Mouse (Mus musculus) brain, embryonic 18.5 days (tissue): ENCODE measurements around the gene Vps16.

Source experiments
- DNase-seq: peaks from one replicate; pipeline ENCODE4 v3.0.0-alpha.2; 2012; ENCODE audit warnings: low read depth, low spot score

Vps16 gene

DNA sequence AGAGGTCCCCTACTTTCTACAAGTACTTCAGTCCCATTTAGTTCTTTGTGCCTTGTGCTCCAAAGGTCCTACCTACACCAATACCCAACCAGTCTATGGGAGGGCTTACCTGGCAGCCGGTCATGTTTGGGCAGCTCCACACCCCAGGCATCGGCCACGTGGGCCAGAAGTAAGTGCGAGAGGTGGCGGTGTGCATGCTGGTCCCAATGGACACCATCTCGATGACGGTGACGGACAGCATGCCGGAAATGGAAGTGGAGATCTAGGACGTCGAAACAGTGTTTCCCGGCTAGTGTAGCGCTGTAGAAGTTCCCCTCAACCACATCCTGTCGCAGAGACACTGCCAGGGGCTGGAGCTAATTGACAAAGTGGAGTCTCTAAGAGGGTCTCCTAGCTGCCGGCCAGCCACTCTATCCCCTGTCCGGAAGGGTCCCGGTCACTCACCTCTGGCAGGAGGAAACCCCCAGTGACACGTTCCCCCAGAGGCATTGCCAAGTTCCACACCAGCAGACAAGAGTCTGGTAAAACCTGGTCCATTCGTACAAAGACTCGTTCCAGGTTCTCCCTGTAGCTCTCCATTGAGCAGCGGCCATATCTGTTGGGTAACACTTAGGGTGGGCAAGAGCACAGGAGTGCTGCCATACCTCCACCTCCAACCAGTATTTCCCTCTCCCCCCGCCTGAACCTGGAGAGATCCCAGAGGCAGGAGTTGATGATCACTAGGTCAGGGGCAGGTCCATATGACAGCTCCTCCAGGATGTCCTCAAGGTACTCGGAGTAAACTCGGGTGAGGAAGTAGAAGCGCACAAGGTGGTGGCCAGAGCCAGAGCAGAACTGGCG lies 2.1 kb upstream of the Vps16 start:
- no peak for DNase-seq

DNA sequence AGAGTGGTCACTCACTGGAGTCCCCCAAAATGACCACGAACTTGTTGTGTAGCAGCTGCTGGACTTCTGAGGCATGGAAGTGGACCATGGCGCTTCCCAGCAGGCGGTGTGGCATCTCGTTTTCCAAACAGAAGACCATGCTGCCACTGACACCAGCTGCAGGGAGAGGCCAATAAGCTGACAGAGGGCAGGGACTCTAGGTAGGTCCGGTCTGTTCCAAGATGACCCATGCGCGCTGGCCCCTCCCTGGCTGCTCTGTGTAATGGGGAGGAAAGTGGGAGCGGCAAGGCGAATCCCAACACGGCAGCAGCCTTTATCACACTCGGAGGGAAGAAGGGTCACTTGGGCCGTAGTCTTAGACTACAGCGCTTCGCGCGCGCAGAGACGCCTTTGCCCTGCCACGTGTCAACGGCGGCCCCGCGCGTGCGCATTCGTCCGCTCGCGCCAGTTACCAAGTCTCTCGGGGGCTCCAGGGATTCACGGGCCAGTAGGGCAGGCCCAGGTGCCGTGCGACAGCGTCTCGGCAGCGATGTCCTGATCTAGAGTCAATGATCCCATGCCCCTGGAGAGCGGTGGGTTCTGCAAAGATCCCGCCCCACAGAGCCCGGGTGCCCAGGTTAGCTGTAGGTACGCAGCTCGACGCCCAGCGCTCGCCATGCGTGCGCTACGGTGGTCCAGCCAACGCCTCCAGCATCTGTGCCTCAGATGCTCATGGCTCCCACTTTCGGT lies 578 bp upstream of the Vps16 start:
- DNase-seq: peak; percentile 54

DNA sequence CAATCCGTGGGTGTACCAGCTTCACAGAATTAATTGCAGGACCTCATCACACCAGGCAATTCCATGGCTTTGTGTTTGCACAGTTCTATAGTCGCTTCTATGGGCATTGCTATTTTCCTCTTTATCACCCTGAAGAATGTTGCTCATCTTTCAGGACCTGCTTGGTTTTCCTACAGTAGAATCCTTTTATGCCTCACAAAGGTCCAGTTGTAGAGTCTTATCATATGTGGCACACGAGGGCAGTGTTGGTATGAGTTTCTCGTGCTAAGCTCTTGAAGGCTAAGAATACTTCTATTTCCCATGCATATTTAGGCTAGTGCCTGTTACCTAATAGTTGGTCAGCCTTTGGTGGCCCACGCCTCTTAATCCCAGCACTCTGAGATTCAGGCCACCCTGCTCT lies 973 bp downstream of the Vps16 start:
- DNase-seq: no peak

DNA sequence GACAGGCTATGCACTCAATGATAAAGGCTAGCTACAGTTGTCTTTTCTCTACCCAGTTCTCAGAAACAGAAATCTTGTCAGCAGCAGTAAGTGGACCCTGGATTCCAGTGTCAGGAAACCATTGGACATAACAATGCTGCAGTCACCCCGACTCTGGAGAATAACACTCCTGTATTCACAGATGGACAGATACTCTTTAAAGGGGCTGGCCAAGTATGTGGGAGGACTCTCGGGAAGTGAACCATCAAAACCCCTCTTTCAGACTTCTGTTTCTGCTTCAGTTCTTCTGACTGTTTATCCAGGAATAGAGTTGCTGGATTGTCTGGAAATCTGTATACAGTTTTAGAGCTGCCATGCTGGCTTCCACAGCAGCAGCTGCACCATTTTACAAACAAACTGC lies 5.7 kb downstream of the Vps16 start:
- no peak for DNase-seq

DNA sequence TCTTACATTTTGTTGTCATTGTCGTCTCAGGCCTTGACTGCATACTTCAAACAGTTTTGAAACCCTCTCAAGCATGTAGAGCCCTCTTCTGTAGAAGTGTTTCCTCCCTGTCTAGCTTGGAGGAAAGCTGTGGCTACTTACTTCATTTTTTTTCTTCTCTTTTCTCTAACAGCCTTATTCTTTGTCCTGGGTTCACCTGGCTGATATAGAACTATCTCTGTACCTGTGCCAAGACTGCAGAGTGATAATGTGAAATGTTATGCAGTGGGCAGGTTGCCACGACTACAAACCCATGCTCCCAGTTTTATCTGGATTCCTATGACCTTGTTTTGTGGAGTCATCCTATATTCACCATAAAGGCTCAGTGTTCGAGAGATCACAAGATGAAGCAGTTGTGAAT lies 6.3 kb downstream of the Vps16 start:
- DNase-seq: no peak

DNA sequence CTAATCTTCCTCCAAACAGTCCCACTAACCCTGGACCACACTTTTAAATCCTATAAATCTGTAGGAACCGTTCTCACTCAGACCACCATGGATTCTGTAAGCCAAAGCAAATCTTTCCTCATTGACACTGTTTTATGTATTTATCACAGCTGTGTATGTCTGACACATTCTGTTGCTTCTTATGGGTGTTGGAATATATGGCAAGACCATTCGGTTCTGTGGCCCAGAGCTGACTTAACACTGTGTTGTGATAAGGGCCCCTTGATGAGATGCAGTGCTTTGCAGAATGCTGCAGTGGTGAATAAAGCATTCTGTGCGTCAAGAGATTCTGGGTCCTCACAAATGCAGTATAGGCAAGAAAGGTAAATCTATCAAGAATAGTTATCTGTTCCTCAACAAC lies 8.0 kb downstream of the Vps16 start:
- DNase-seq: no peak

DNA sequence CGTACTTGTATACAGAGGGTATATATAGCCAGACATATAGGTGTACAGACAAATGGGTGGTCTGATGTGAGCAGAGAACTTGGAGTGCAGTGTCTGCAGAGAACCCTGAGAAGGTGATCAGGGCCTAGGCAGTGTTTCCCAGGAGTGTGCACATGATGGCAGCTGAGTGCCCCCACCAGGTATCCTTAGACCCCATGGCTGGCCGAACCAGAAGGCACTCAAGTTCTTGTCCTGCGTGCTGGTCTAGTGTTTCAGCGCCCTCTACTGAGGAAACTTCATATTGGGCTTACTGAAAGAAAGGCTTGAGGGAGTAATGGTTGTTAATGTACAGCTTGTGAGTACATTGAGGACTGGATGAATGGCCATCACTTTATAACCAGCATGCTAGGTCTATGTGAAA lies 9.0 kb downstream of the Vps16 start:
- no peak for DNase-seq

- DNase-seq: no peak
Observed at GRCm38 (mm10) chr2:130436769-130437168, 12.6 kb downstream of the Vps16 start.

GRCm38 (mm10) chr2:130438861-130439260 lies 14.7 kb downstream of the Vps16 start:
- no peak for DNase-seq

DNA sequence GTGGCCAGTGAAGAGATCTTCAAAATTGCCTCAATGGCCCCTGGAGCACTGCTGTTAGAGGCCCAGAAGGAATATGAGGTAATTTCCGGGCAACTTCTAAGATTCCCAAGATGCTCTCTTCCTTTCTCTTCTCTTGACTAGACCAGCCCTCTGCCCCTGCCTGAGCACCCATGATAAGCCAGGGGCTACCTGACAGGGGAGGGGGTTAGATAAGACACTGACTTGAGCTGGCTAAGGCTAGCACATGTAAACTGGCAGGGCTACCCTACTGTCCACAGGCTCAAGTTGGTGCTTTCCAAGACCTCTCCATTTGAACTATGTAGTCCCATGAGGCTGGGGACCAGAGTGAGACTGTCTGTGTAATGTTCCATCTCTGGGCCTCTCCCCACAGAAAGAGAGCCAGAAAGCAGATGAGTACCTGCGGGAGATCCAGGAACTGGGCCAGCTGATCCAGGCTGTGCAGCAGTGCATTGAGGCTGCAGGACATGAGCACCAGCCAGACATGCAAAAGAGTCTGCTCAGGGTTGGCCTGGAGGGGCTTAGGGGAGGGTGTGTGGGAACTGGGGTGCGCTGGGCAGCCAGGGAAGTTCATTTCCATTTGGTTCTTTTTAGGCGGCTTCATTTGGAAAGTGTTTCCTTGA lies 15.8 kb downstream of the Vps16 start:
- DNase-seq: no peak

DNA sequence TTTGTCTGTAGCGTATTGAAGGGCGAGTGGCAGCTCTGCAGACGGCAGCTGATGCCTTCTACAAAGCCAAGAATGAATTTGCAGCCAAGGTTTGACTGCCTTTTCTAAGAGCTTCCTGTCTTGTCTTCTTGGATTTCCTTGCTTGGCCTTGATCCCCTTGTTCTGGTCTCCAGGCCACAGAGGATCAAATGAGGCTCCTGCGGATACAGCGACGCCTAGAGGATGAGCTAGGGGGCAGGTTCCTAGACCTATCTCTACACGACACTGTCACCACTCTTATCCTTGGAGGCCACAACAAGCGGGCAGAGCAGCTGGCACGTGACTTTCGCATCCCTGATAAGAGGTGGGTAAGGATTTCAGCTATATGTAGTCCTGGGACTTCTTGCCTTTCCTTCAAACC lies 18.0 kb downstream of the Vps16 start:
- DNase-seq: no peak

GRCm38 (mm10) chr2:130448449-130448848 lies 24.3 kb downstream of the Vps16 start:
- no peak for DNase-seq

- DNase-seq: no peak
Observed at GRCm38 (mm10) chr2:130449021-130449793, 25.1 kb downstream of the Vps16 start.

DNA sequence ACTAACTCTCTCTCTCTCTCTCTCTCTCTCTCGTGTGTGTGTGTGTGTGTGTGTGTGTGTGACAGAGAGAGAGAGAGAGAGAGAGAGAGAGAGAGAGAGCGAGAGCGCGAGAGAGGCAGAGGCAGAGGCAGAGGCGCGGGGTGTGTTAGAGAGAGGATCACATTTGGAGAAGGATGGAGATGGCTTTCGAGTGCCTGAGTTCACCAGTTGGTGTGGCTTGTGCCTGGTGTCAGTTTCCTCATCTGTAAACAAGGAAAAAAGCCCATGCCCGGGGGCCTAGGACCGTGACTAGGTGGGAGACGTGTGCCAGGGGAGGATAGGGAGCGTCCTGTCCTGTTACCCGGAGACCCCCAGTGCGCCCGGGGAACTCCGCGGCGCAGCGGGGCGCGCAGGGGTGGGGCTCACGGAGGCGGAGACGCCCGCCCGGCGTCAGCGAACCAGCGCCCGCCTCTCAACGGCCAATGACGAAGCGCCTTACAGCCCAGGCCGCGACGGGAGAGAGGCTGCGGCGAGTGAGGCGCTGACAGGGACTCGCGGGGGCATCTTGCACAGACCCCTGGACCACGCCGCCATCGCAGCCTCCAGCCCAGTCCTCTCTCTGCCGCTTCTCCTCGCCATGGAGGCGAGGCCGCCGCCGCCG lies 25.8 kb downstream of the Vps16 start, which contains the start of gene Ptpra:
Gene Ptpra, plus strand, starts transcription at position 485 of the 640 bp plus-strand sequence.
- peak; percentile 83 for DNase-seq

DNA sequence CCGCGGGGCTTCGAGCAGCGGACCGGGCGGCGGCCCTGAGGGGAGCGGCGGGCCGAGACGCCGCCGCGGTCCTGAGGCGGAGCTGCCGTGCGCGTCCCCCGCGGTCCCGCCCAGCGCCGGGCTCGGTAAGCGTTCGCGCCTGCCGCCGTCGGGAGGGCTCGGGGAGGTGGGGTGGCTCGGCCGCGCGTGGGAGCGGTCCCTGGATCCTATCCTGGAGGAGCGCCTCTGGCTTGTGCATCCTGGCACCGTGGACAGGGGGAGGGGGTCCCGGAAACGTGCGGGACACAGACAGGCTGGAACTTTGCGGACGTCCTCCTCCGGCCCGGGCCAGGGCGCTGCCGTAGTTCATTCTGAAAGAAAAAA lies 26.3 kb downstream of the Vps16 start:
- DNase-seq: no peak

DNA sequence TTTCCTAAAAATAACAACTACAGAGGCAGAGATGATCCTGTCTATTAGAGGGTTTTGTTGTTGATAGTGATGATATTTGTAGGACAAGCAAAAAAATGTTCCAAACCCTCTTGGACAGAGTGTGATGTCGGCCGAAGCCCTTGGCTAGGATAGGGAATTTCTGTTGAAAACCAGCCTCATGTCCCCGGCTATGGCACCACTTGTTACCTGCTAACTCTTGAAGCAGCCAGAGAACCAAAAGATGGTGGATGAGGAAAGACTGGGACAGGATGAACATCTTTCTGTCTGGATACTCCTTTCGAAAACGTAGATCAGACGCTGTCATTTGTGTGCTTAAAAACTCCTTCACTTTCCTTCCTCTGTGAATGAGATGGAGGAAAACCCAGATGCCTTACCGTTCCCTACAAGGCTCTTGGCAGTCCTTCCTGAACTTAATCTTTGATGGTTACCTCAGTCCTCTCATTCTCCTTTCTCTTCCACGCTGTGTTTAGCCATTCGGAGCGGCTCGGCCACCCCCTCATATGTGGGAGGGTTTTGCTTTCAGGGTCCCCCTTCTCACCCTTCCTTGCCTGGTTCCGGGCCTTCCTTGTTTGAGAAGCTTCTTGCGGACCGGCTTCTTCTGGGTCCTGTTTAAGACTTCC lies 27.1 kb downstream of the Vps16 start:
- DNase-seq: no peak

DNA sequence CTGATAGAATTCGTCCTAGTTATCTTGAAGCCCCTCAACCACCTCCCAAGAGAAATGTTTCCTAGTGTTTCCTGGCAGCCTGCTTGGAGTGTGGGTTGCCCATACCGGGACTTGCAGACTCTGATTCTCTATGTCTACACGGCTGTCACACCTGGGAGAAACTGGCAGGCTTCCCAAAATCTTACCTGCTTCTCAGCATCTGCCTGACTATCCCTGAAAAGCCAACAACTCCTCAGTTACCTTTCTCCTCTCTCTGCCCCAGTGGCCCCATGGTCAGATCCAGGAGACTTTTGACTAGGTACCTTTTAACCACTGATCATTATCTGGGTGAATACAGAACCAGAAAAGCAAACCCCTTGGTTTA lies 27.6 kb downstream of the Vps16 start:
- no peak for DNase-seq

- DNase-seq: no peak
Observed at GRCm38 (mm10) chr2:130452266-130452665, 28.1 kb downstream of the Vps16 start.

DNA sequence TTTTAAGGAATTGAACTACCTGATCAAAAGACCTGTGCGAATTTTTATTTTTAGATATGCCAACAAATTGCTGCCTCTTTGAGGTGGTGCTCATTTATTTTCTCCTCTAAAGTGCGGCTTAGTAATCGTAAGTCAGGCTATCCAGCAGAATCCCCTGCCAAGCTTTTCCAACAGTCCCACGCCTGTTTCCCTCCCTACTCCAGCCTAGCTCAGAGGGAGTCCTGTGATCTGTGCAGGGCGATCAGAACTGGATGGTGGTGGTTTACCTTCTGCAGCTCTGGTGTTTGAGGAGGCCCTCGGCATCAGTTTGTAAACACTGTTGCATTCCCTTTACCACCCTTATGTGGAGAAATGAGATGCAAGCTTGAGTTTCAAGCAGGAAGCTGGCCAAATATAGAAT lies 29.3 kb downstream of the Vps16 start:
- DNase-seq: no peak

DNA sequence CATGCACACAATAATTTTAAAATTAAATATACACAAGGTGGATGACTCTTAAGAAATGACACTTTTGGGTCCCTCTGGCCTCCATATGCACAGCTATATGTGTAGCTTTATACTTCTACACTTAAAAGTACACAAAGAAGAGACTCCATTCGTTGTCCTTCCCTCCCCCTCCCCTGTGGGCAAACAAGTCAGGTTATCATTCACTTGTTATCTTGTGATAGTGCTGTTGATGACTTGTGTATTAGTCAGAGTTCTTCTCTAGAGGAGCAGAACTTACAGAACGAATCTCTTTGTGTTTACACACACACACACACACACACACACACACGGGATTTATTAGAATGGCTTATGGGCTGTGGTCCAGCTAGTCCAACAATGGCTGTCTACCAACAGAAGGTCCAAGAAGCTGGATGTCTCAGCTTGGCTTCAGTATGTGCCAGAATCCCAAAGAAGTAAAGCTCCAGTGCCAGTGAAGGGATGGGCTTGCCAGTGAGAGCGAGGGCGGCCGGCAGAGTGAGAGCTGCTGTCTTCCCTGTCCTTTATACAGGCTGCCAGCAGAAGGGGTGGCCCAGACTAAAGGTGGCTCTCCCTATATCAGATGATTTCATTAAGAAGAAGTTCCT lies 30.7 kb downstream of the Vps16 start:
- no peak for DNase-seq
